Mouse (Mus musculus): ENCODE data around the gene Gm4131.

Gm4131 gene

DNA sequence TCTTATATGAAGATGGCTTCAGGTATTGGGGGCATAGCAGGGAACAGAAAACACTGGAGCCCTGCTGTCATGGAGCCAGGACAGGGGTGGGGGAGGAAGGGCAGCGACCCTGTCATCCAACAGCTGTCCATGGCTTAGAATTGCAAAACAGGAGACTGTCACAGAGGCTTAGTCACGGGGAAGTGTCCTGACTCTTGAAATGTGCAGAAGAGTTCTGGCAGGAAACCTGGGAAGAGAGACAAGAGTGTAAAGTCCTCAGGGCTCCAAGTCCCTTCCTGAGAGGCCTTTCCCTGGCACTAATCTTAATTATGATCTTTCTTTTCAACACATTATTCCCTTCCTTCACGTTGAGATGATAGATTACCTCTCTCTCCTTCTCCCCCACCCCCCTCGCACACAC, 16.6 kb downstream of the Gm4131 start:
- no peak for DNase-seq (ENCODE audit: low spot score in 2 of 2)

DNA sequence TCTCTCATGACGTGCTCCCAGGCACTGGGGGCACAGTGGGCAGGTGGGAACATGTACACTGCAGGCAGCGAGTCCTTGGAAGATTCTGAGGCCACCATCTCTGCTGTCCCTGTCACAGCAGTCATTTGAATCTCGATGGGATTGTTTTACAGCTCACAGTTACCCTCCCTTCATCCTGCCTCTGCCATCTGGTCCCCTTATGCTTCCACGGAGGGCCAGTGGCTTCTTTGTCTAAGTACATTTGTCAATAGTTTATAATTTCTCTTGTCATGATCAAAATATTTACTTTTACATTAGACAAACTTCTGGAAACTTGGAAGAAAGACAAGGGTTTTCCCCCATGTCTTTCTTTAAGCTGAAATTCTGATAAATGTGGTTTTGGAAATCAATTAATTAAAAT, 20.0 kb downstream of the Gm4131 start:
- DNase-seq (ENCODE audit: low spot score in 2 of 2) = no peak

DNA sequence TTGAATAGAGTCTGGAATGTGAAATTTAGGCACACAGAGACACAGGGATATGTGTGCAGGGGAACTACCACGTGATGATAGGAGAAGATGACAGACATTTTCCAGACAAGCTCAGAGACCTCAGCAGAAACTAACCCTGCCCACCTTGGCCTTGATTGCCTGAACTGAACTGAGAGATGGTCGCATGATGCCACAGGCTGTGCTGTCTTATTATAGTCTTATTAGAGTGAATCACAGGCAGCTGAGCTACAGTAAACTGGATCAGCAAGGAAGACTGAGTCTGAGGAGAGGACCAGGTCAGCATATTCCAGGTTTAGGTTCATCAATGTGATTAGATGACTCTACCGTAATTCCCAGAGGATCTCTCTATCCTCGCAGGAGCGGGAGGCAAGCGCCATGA, 20.4 kb downstream of the Gm4131 start:
- no peak for DNase-seq (ENCODE audit: low spot score in 2 of 2)

DNA sequence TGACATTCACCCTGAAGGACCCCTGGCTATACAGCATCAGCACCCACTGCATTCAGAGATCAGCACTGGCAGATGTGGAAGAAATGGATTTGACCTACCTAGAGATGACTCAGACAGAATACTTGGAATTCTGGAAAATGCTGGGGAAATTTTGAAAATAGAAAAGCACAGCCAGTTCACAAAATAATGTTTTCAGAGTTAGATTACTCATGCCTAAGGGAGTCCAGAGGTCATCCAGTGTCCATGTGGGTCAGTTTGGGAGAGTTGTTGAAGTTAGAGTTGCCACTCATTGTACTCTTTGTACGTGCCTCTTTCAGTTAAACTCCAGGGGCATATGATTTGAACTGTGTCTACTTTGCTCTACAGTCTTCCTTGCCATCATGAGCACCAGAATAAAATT, 25.0 kb downstream of the Gm4131 start:
- DNase-seq (ENCODE audit: low spot score in 2 of 2) = peak; percentile 17 to 22

DNA sequence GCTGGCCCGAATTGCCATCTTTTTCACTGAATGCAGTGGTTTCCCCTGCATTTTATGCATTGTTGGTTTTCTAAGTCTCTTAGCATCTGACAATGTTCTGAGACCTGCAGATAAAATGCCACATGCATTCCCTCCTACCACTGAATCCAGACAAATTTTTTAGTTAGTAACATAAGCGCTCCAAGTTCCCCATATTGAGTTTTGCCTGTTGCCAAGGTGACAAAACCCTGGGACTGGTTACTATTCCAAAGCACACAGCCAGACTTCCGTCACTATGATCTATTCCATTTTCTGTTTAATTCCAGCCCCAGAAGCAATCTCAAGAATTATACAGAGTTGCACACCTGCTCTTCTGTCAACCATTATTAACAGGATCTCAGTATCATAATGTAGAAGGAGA, 26.9 kb downstream of the Gm4131 start:
- DNase-seq (ENCODE audit: low spot score in 2 of 2) = peak in 1 of 2 experiments; percentile 20

DNA sequence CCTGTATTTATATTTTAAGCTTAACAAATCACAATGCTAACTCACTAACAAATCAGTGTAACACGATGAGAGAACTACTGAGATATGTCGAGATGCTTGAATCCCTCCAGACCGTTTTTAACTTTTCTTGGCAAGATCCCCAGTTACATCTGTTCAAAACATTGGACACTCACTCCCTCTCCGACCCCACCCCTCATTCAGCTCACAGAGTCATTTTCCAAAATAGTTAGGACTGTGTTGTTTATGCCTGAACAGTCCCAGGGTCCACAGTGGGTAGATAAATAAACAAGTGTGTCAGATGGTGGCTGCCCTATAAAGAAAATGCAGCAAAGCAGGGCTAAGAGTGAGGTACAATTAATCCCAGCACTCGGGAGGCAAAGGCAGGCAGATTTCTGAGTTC, 29.7 kb downstream of the Gm4131 start:
- peak in 1 of 2 experiments; percentile 25 for DNase-seq (ENCODE audit: low spot score in 2 of 2)

DNA sequence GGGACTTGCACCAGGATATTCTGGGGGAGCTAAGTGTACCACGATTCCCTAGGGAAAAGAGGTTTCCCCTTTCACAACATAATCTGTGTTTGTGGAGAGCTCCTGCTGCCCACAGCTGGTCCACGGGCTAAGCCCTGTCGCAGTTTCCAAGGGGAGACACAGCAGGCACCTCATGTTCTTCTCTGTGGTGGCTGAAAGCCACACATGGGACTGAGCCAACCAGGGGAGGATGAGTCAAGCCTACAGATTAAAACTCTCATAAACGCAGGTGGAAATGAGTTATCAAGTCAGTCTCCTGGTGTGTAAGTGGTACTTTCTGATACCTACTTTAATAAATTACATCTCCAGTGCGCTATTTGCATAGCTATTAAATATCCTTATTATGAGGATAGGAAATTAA, 30.6 kb downstream of the Gm4131 start:
- DNase-seq (ENCODE audit: low spot score in 2 of 2) = peak; percentile 27 to 51

DNA sequence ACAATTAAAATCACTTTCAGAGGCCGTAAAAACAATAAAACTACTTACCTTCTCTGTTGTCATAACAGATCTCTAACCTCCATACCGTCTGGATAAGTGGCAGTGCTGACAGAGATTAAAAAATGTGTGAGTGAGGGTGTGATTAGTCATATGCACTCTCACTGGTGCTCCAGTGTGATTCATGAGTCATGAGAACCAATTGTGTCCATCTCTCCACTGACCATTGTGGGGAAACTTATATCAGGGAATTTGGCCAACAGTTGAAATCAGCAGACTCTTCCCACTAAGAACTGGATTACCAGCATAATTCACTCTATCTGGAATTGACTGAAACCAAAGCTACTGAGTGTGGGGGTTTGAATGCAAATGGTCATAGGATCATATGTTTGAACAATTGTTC, 35.8 kb downstream of the Gm4131 start:
- no peak for DNase-seq (ENCODE audit: low spot score in 2 of 2)

DNA sequence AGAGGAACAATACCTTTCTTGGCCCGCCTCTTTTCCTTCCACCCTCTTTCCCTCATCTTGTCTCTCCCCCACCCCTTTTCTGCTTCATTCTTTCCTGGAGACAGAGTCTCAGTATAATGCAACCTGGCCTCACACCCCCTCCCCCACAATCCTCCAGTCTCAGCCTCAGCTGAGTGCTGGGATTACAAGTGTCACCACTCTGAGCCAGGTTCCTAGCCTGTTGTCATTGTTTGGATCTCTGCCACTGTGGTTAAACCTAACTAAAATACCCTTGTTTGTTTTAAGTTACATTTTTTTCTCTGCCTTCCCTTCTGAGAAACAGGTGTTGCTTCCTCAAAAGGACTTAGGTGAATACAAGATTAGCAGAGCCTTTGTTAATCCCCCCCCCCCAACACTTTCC, 53.9 kb downstream of the Gm4131 start:
- DNase-seq (ENCODE audit: low spot score in 2 of 2) = no peak

DNA sequence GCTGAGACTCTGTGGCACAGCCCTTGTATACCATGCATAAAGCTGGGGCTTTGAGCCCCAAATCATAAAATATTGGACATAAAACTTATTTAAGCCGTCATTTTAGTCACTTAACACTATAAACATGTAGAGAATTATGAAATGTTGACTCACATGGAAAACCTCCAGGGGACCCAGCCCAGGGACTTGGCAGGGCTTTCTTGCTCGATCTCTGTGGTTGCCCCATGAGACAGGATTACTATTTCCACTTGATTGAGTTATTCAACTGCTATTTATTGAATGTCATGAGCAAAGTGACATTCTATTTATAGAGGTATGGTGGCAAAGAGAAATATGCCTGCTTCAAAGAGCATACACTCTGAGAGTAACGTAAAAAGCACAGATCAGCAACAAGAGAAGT, 57.4 kb downstream of the Gm4131 start:
- DNase-seq (ENCODE audit: low spot score in 2 of 2) = peak; percentile 53 to 76

DNA sequence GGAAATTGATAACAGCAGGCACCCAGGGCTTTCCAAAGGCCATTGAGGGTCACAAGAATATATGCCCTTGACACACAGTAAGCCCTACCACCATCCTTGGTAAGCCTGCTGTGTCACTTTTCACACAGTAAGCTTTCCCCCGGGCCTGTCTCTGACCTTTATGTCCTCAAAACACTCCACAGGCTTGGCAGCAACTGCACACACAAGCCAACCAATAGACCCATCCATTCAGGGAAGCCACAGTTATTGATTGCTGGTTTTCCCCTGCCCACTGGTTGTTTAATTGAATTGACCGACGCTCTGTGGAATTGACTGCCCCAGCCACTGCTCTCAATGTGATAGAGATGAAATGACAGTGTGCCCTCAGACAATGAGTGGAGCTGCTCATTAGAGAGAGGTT, 60.5 kb downstream of the Gm4131 start:
- DNase-seq (ENCODE audit: low spot score in 2 of 2) = no peak

DNA sequence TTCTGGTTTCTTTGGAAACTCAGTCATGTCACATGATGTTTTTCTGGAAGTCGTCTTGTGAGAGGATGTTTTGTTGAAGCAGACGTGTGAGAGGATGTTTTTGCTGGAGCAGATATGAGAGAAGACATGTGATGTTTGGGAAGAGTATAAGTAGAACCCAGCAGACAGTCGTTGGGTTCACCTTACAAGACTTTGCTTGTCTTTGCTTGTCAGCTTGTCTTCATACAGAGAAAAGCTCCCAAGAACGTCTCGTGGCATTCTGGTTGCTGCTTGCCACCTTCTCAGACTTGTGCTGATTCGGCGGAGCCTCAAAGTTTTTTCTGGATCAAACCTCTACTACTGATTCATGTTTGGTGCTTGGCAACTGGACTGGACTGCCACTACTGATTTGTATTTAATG, 69.3 kb downstream of the Gm4131 start:
- peak; percentile 35 to 46 for DNase-seq (ENCODE audit: low spot score in 2 of 2)

DNA sequence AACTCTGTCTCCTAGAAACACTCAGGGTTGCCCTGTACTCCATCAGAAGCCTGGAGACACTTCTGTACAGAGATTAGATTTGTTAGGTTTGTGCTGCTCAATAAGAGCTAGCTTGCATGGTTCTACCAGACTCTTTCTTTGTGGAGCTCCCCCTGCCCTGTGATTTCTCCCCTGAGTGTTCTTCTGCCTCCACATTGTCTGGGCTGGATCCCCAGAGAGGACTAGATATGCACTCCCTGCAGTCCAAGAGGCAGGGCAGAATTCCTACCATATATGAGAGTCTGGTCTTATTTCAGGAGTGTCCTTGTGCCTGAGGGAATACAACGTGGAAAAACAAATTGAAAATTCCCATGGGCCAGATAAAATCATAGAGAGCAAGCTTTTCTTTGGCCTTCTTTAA, 70.2 kb downstream of the Gm4131 start:
- peak; percentile 11 to 21 for DNase-seq (ENCODE audit: low spot score in 2 of 2)

DNA sequence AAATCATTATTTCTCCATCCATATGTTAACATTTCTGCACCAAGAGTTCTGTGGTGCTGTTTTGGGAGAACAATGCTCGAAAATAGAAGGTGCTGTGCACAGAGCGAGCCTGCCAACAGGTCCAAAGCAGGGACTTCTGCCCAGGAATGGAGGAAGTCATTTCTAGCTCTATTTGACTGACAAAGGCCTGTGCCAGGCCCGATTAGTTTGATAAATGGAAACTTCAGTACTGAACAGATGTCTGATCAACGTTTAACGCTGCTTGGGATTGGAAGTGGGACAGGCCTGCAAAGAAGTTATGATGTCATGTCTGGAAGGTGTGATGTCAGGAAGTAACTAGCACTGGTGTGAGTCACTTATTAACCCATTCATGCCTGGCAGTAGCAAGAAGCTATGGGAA, 73.3 kb downstream of the Gm4131 start:
- no peak for DNase-seq (ENCODE audit: low spot score in 2 of 2)

DNA sequence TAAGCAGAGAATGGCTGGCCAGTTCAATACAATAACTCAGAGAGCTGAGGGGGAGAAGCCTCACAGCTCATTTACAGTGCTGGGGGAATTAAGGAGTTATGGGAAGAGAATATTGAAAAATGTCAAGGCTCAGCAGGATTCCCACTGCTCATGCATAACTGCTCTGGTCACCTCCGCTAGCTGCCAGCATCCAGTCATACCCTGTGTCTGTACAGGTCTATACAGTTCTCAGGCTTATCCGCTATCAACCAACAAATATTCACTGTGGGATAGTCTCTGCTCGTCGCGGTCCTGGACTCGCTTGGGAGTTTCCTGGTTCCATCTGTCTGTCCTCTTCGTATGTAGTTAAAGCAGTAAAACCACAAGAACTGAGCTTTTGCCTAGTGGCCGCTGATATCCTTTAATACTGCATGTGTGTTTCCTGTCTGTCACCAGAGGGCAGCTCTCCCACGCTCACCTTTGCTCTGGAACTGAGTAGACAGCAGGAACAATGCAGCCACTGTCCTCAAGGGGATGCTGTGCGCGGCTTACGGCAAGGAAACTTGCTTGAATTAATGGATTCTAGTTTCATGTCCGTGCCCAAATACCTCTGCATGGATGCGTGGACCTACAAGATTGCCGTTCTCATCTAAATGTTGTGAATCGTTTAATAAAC, 74.4 kb downstream of the Gm4131 start:
- peak; percentile 18 to 75 for DNase-seq (ENCODE audit: low spot score in 2 of 2)

DNA sequence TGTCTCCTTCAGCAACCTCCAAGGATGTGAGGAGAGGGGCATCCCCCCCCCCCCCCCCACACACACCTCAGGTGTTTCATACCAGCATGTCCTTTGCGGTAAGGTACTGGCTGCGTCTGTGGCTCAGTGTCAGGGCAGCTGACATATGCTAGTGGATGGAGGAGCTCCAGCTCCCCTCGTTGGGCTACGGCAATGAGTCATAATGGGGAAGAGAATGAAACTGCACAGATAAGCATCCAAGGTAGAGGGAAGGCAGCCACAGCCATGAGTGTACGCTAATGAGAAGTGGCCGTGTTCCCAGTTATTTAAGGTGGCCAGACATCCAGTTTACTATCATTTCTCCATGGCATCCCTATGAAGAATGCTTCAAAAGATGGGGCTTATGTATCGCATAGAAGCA, 78.5 kb downstream of the Gm4131 start:
- no peak for DNase-seq (ENCODE audit: low spot score in 2 of 2)

DNA sequence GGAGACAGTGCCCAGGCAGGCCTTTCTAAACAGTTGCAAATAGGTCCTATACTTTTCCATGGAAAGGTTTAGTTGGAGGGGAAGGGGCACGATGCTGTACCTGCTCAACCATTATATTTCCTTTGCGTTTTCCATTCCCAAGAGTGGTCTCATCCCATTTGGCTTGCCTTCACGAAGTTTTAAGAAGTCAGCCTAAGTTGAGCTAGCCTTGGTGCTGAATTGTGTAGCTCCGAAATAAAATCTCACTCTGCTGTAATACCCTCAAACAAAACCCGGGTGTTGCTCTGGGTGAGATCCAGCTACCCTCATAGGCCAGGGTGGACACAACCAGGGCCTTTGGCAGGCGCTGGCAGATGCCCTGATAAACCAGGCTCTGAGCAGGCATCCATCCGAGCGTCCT, 85.3 kb downstream of the Gm4131 start:
- DNase-seq (ENCODE audit: low spot score in 2 of 2) = no peak

DNA sequence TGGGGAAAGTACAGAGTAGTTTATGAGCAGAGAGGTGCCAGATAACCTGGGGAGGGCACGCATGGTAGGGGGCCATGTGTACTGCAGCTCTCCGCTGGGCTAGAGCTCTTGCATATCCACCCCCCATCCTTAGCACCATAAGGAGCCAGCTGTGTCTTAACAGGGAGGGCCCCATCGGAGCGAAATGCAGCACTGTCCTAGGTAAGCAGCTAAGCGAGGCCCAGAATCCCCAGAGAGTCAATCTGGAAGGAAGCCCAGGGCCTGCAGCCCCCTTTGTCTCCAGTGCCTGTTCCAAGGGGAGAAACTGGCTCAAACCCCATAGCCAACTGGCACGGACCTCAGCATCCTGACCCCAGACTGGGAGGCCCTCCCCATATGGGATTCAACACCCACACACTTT, 87.3 kb downstream of the Gm4131 start:
- DNase-seq (ENCODE audit: low spot score in 2 of 2) = no peak

DNA sequence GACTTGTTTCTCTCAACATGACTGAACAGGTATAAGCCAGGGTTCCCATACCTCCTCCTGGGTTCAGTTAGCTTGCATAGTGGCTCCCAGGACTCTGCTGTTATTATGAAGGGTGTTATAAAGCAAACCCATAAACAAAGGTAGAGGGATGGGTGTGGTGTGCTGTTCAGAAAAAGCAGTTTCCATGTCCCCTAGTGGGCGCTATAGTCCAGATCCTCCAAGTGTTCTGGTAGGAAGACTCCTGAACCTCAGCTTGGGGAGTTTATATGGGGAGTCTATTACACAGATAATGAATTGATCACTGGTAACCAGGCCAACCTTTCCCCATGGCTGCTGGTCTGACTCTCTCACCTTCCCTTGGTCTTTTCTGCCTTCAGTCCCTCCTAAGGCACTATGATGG, 92.2 kb downstream of the Gm4131 start:
- no peak for DNase-seq (ENCODE audit: low spot score in 2 of 2)

DNA sequence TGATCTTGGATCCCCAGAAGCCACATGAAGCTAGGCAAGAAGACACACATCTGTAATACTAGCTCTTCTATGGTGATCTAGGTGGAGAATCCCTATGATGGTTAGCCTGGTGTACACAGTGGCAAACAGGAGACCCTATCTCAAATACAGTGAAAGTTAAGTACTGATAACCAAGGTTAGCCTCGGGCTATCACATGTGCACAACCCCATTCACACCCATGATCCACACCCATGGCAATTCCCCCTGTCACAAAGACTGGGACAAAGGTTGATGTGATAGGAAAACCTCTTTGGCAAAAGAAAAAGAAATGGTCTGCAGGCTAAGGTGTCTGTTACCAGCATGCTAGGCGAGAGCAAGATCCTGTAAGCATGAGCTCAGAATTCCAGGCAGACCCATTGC, 94.7 kb downstream of the Gm4131 start:
- DNase-seq (ENCODE audit: low spot score in 2 of 2) = no peak

DNA sequence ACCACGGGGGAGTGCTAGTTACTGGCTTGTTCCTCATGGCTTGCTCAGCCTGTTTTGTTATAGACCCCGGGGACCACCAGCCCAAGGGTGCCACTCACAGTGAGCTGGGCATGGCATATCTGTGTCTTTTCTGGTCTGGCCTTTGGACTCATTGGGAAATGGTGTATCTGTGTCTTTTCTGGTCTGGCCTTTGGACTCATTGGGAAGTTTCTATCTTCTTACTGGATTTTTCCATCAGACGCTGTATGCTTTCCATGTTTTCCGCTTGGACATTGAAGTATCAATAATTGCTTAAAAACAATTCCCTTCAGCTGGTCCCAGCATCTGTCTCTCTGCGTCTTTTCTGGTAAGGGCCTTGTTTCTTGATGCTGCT, 98.0 kb downstream of the Gm4131 start:
- no peak for DNase-seq (ENCODE audit: low spot score in 2 of 2)

DNA sequence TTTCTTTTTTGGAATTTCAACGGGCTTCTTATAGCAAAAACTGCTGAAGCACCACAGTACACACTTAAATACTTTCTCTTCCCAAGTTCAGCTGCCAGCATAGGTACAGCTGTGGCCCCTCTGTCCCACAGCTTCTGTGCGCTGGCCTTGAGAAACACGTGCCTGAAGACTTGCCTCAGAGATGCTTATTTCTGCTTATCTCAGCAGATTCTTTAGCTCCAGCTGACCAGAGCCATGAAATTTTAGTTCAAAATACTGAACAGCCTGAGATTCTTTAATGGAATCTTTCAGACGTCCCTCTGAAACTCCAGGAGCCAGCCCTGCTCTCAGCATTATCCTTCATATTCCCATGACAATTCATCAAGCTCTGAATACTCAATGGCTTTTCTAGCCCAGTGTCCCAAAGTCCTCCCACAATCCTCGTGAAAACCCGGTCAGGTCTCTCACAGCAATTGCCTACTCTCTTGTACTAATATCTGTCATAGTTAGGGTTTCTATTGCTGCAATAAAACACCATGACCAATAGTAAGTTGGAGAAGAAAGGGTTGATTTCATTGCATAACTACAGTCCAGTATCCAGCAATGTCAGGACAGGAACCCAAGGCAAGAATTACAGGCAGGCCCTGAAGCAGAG, 98.5 kb downstream of the Gm4131 start:
- no peak for DNase-seq (ENCODE audit: low spot score in 2 of 2)

DNA sequence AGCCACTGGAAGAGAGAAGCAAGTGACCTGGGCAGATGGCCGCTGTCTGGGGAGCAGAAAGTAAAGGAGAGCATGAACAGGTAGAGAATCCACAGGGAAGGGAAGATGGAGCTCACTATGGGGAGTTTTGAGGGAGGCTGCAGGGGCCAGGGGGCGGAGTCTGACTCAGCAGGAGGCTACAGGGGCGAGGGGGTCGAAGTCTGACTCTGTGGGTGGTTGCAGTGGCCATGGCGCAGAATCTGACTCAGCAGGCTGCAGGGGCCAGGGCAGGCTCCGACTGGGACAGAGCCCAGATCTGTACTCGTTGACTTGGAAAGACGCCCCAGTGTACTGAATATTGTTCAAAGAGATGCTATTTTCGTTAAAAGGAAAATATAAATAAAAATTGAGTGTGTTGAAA, 101.8 kb downstream of the Gm4131 start:
- peak; percentile 17 to 22 for DNase-seq (ENCODE audit: low spot score in 2 of 2)

DNA sequence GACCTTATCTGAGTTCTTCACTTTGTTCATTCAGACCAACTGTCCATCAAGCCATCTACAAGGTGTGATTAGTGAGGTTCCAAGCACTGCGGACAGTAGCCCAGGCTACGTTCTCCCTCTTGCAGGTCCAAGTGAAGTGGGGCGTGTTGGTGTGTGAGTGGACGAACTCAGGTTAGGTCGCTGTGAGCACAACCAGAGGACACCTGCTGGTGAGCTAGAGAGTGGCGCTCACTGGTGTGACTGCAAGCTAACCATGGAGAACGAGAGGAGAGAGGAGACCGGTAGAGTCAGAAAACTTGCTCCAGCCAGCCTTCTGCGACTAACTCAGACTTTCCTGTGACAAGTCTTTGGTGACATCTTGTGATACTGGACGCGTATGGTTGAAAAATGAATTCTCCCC, 107.2 kb downstream of the Gm4131 start:
- DNase-seq (ENCODE audit: low spot score in 2 of 2) = no peak

Measured in heart, adult 9 months (tissue).